Mouse (Mus musculus): ENCODE data around the gene Clec4n.

GRCm38 (mm10) chr6:123231149-123231548 lies 1.5 kb downstream of the Clec4n start:
- TF ChIP-seq CTCF (IDR thresholded peaks at IDR 0.05; ENCODE audit: borderline replicate concordance, insufficient read depth, low read length), result no peak
- TF ChIP-seq POLR2A (IDR thresholded peaks at IDR 0.05; ENCODE audit: low read depth, low read length), result no peak

All from embryonic fibroblast, embryonic 13.5 days (primary cell).